Mouse (Mus musculus) intestine, embryonic 14.5 days (tissue): ENCODE results near the gene Spats2. TPM values are rescaled to one million over a fixed set of nuclear protein-coding genes. Genes with fewer than 3 reads are reported as not detected.
"Not testable (repeated sequence)": the region's sequence is repeated elsewhere in the genome, so short reads cannot be mapped to it uniquely, and the experiment has no call there.

Experiments used
- ATAC-seq: fragments of 200-750 bp; cut with Nextera tagmentation; replicated peaks from 2 replicates; pipeline ENCODE4 v1.8.0; 2017; ENCODE audit warnings: low read depth, moderate number of reproducible peaks, moderate TSS enrichment, moderate library complexity; ENCODE audit not compliant: low FRiP score, low TSS enrichment
- DNase-seq: peaks from one replicate; pipeline ENCODE4 v3.0.0-alpha.2; 2018; ENCODE audit warnings: low spot score
- H3K27ac ChIP-seq: fragments of 300-500 bp; sonication (generic); 2 replicates; pipeline ENCODE4 v1.5.1; 2014; ENCODE audit warnings: low read depth, mild to moderate bottlenecking, control low read depth
- H3K27me3 ChIP-seq: fragments of 300-500 bp; sonication (generic); replicated peaks from 2 replicates; pipeline ENCODE4 v1.6.1; 2014; ENCODE audit warnings: low read length, control low read depth; ENCODE audit not compliant: control insufficient read depth, insufficient read depth
- H3K36me3 ChIP-seq: fragments of 300-500 bp; sonication (generic); 2 replicates; pipeline ENCODE4 v1.6.1; 2014; ENCODE audit warnings: low read length, control low read depth; ENCODE audit not compliant: control insufficient read depth, insufficient read depth
- H3K4me1 ChIP-seq: fragments of 300-500 bp; sonication (generic); replicated peaks from 2 replicates; pipeline ENCODE4 v1.6.1; 2014; ENCODE audit warnings: low read length, control low read depth, mixed read lengths; ENCODE audit not compliant: control insufficient read depth, insufficient read depth
- H3K4me2 ChIP-seq: fragments of 300-500 bp; sonication (generic); 2 replicates; pipeline ENCODE4 v1.6.1; 2014; ENCODE audit warnings: low read length
- H3K4me3 ChIP-seq: fragments of 300-500 bp; sonication (generic); 2 replicates; pipeline ENCODE4 v1.5.1; 2014; ENCODE audit warnings: low read depth, low read length, control low read depth, mixed read lengths
- H3K9ac ChIP-seq: fragments of 300-500 bp; sonication (generic); 2 replicates; pipeline ENCODE4 v1.6.1; 2014; ENCODE audit warnings: mild to moderate bottlenecking, low read length
- H3K9me3 ChIP-seq: fragments of 300-500 bp; sonication (generic); 2 replicates; pipeline ENCODE4 v1.6.1; 2016; ENCODE audit warnings: low read length, control low read depth; ENCODE audit not compliant: control insufficient read depth
- WGBS: fragments of 180-500 bp; shearing (Covaris S2); extraction: QIAGEN DNeasy Blood & Tissue Kit; methylation state at CpG from one replicate; pipeline ENCODE4 v1.1.7; 2014; 5-methylcytosine and 5-hydroxymethylcytosine counted together
- polyA plus RNA-seq: library from polyadenylated mRNA; unstranded; fragments of >200 nt; fragmentation: Nextera tagmentation; extraction: Ambion mirVana; gene quantifications from 2 replicates; pipeline ENCODE4 v1.2.1, GENCODE M21; 2014

Gene Spats2
- polyA plus RNA-seq, 1 experiment from 2014 or later, result 38.4 TPM

GRCm38 (mm10) chr15:99138389-99138788, 12.7 kb downstream of the Spats2 start:
- Histone ChIP-seq H3K27ac (peak overlapping the region; percentile 27; the same call in 1 of the 2 replicates), H3K4me1 (no peaks in the 10 kb centered on the region; the same call in 1 of the 2 replicates), H3K4me2 (no peak overlapping the region), H3K27me3 (no peaks in the 10 kb centered on the region), H3K36me3 (peaks cover 6% of the 10 kb centered on the region; the same call in 1 of the 2 replicates), H3K9ac (no peak overlapping the region), H3K9me3 (no peaks in the 10 kb centered on the region; the same call in 1 of the 2 replicates), H3K4me3 (no peak overlapping the region)
- no peak for ATAC-seq
- 83% methylated on average over 5 of the region's 5 CpGs for WGBS
- DNase-seq, result no peak

DNA sequence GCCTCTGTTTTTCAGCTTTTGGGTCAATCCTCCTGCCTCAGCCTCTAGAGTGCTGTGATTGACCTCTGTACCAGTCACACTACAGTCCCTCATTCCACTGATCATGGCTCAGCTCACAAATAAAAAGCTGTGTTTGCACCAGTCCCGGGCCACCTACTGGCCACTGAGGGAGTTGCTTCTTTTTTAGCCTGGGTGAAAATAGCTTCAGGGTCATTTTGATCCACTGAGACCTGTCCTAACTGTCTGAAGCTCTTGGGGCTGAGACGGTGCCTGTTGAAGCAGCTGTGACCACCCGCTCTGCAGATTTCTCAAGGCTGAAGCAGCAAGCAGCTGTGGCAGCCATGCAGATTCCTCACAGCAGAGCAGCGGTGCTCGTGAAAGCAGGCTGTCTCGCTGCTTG, 14.0 kb downstream of the Spats2 start:
- WGBS, result 64% methylated on average over 6 of the region's 6 CpGs
- DNase-seq, result peak; percentile 79

DNA sequence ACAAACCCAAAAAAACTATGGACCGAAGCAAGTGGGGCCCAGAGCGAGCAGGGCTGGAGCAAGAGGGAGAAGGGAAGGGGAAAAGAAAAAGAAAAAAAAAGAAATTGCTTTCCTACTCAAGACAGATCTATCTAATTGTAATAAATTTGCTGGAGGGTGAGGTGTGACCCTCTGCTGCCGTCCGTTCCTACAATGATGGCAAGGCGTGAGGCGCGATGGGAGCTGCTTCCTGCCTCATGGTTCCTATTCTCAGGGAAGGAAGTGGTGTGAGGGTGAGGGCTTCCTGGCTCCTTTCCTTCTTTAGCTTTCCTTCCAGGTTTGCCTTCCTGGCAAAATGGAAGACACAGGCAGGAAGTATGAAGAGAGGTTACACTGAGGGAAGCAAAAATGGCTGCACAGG, 24.8 kb downstream of the Spats2 start:
- ATAC-seq, result no peak
- H3K27me3 ChIP-seq, result no peaks in the 10 kb centered on the region
- H3K4me1 ChIP-seq, result no peaks in the 10 kb centered on the region
- peaks cover 41% of the 10 kb centered on the region for H3K36me3 ChIP-seq
- H3K27ac ChIP-seq, result no peak overlapping the region
- WGBS, result 95% methylated on average over 7 of the region's 7 CpGs
- H3K4me2 ChIP-seq, result no peak overlapping the region
- H3K9ac ChIP-seq, result no peak overlapping the region
- no peak overlapping the region for H3K4me3 ChIP-seq
- H3K9me3 ChIP-seq, result no peaks in the 10 kb centered on the region
- peak; percentile 39 for DNase-seq

More for the DNA sequence above, 14.0 kb downstream of the Spats2 start:
- 0 out of 2 replicates have a peak, but pooled peaks cover 4% of the 10 kb centered on the region for H3K36me3 ChIP-seq
- no peaks in the 10 kb centered on the region; the same call in 1 of the 2 replicates for H3K9me3 ChIP-seq
- H3K27me3 ChIP-seq, result no peaks in the 10 kb centered on the region
- H3K4me1 ChIP-seq, result no peaks in the 10 kb centered on the region; the same call in 1 of the 2 replicates
- no peak for ATAC-seq
- H3K27ac ChIP-seq, result peak overlapping the region; percentile 51; the same call in 1 of the 2 replicates
- H3K4me3 ChIP-seq, result no peak overlapping the region
- H3K4me2 ChIP-seq, result no peak overlapping the region
- H3K9ac ChIP-seq, result no peak overlapping the region

DNA sequence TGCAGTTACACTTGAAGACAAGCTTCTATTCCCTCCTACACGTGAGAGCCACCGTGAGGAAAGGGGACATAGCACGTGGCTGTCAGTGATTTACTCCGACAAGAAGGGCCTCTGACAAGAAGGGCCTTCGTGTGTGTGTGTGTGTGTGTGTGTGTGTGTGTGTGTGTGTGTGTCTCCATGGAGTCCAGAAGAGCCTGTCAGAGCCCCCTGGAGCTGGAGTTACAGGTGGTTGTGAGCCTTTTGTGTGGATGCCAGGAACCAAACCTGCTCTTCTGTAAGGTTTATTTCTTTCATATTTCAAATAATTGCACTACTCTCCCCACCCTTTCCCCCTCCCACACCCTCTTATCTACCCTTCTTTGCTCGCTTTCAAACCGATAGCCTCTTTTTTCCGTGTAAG, 25.6 kb downstream of the Spats2 start:
- H3K27me3 ChIP-seq, result no peaks in the 10 kb centered on the region
- WGBS, result 74% methylated on average over 8 of the region's 8 CpGs
- H3K9me3 ChIP-seq, result no peaks in the 10 kb centered on the region
- H3K36me3 ChIP-seq, result peaks cover 33% of the 10 kb centered on the region
- no peak for ATAC-seq
- H3K4me2 ChIP-seq, result no peak overlapping the region
- H3K4me3 ChIP-seq, result no peak overlapping the region
- no peaks in the 10 kb centered on the region for H3K4me1 ChIP-seq
- peak; percentile 40 for DNase-seq
- no peak overlapping the region for H3K27ac ChIP-seq
- no peak overlapping the region for H3K9ac ChIP-seq

GRCm38 (mm10) chr15:99153466-99153865, 27.8 kb downstream of the Spats2 start:
- Histone ChIP-seq H3K36me3 (peaks cover 21% of the 10 kb centered on the region), H3K27me3 (no peaks in the 10 kb centered on the region), H3K9ac (no peak overlapping the region), H3K27ac (no peak overlapping the region), H3K4me2 (no peak overlapping the region), H3K4me3 (no peak overlapping the region), H3K9me3 (no peaks in the 10 kb centered on the region), H3K4me1 (no peaks in the 10 kb centered on the region)
- ATAC-seq (no peak), DNase-seq (peak; percentile 40)
- WGBS, result 94% methylated on average over 8 of the region's 8 CpGs

- H3K9me3 ChIP-seq, H3K27me3 ChIP-seq, ATAC-seq, H3K4me1 ChIP-seq, DNase-seq, H3K27ac ChIP-seq, H3K4me3 ChIP-seq, H3K4me2 ChIP-seq, H3K9ac ChIP-seq: not testable (repeated sequence)
- 85% methylated on average over 10 of the region's 10 CpGs for WGBS
- peaks cover 17% of the 10 kb centered on the region for H3K36me3 ChIP-seq
Measured at GRCm38 (mm10) chr15:99154515-99154914, 28.8 kb downstream of the Spats2 start.

DNA sequence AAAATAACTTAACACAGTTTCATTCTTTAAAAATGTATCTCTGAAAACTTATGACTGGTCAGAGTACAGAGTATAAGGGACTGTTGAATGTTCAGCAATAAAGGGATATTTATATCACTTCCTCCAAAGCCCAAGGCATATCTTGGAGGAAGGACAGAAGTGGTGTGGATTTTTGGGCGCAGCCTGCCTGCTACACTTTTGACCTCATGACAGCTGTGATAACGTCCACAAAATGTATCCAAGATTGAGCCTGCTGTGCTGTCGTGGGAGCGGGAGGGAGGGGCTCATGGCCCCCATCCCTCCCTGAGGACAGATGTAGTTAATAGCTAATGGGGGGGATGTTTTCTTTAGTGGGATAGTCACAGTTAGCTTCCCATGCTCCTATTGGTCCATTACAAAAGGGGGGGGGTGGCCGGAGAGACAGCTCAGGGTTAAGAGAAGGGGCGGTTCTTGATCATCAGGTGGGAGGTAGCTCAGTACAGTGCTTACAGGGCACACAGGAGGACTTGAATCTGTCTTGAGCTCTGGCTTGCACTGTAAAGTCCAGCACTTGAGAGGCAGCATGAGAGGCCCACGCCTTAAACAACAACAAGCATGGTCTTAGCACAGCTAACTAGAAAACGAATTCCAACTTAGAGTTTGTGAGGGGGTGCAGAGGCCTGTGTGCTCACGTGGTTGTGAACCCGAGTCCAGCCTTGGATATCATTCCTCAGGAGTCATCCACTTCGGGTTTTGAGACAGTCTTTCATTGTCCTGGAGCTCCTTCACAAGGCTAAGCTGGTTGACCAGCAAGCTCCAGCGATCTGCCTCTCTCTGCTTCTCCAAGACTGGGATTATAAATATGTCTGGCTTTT, 38.0 kb downstream of the Spats2 start:
- Histone ChIP-seq H3K27ac (no peak overlapping the region), H3K4me1 (peaks cover 4% of the 10 kb centered on the region; the same call in 1 of the 2 replicates), H3K4me2 (no peak overlapping the region), H3K27me3 (no peaks in the 10 kb centered on the region), H3K4me3 (no peak overlapping the region), H3K9me3 (no peaks in the 10 kb centered on the region), H3K9ac (no peak overlapping the region), H3K36me3 (peaks cover 24% of the 10 kb centered on the region)
- 62% methylated on average over 12 of the region's 12 CpGs for WGBS
- DNase-seq (no peak), ATAC-seq (peak; percentile 79)

- DNase-seq (peak; percentile 27), ATAC-seq (no peak)
- Histone ChIP-seq H3K9ac (no peak overlapping the region), H3K4me1 (no peaks in the 10 kb centered on the region), H3K36me3 (peaks cover 48% of the 10 kb centered on the region), H3K4me2 (no peak overlapping the region), H3K4me3 (no peak overlapping the region), H3K27me3 (no peaks in the 10 kb centered on the region), H3K27ac (no peak overlapping the region), H3K9me3 (no peaks in the 10 kb centered on the region)
- WGBS, result 94% methylated on average over 6 of the region's 6 CpGs
Measured at GRCm38 (mm10) chr15:99172131-99172530, 46.4 kb downstream of the Spats2 start.
